Mouse (Mus musculus) embryonic facial prominence, embryonic 13.5 days (tissue): ENCODE results near the gene Akap13. TPM values are rescaled to one million over a fixed set of nuclear protein-coding genes. Genes with fewer than 3 reads are reported as not detected.
"Not testable (repeated sequence)": the region's sequence is repeated elsewhere in the genome, so short reads cannot be mapped to it uniquely, and the experiment has no call there.

Experiments
- ATAC-seq: fragments of 200-750 bp; cut with Nextera tagmentation; 2 replicates; pipeline ENCODE4 v1.8.0; 2017; ENCODE audit warnings: low read depth; ENCODE audit not compliant: insufficient number of reproducible peaks, insufficient read depth, low FRiP score, low TSS enrichment
- H3K27ac ChIP-seq: fragments of 300-500 bp; sonication (generic); 2 replicates; pipeline ENCODE4 v1.5.1; 2015; ENCODE audit warnings: moderate library complexity, mild to moderate bottlenecking, inconsistent platforms
- H3K27me3 ChIP-seq: fragments of 300-500 bp; sonication (generic); 2 replicates; pipeline ENCODE4 v1.6.1; 2015; ENCODE audit warnings: mild to moderate bottlenecking, inconsistent platforms
- H3K36me3 ChIP-seq: fragments of 300-500 bp; sonication (generic); 2 replicates; pipeline ENCODE4 v1.6.1; 2015; ENCODE audit warnings: mild to moderate bottlenecking, inconsistent platforms
- H3K4me1 ChIP-seq: fragments of 300-500 bp; sonication (generic); 2 replicates; pipeline ENCODE4 v1.6.1; 2015; ENCODE audit warnings: inconsistent platforms
- H3K4me2 ChIP-seq: fragments of 300-500 bp; sonication (generic); 2 replicates; pipeline ENCODE4 v1.6.1; 2015; ENCODE audit warnings: moderate library complexity, mild to moderate bottlenecking, inconsistent platforms
- H3K4me3 ChIP-seq: fragments of 300-500 bp; sonication (generic); 2 replicates; pipeline ENCODE4 v1.5.1; 2015; ENCODE audit warnings: mild to moderate bottlenecking, inconsistent platforms
- H3K9ac ChIP-seq: fragments of 300-500 bp; sonication (generic); 2 replicates; pipeline ENCODE4 v1.6.1; 2015; ENCODE audit warnings: mild to moderate bottlenecking, inconsistent platforms
- H3K9me3 ChIP-seq: fragments of 300-500 bp; sonication (generic); 2 replicates; pipeline ENCODE4 v1.6.1; 2016; ENCODE audit warnings: inconsistent platforms
- WGBS: fragments of 180-500 bp; shearing (Covaris S2); methylation state at CpG from one replicate; pipeline ENCODE4 v1.1.7; 2015; ENCODE audit warnings: mixed read lengths; 5-methylcytosine and 5-hydroxymethylcytosine counted together
- polyA plus RNA-seq: library from polyadenylated mRNA; unstranded; fragments of >200 nt; fragmentation: Nextera tagmentation; extraction: Ambion mirVana; gene quantifications from 2 replicates; pipeline ENCODE4 v1.2.1, GENCODE M21; 2015

Akap13 gene
- polyA plus RNA-seq, 1 experiment from 2014 or later, result 49.8 TPM

DNA sequence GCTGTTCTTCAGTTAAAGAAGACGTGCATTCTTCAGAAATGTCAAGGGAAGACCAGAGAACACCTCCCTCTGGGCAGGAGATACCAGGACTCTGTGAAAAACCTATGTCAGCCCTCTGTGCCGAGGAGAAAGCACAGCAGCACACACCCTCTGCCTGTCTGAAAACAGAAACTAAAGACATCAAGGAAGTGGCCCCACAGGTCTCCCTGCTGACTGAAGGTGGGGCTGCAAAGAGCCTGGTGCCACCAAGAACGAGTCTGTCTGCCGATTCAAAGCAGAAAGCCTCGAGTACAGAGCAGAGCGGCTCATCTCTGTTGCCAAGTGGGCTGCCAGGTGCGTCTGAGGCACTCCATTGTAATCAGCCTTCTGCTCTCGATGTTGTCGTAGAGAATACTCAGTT, 155.1 kb downstream of the Akap13 start:
- 85% methylated on average over 9 of the region's 9 CpGs for WGBS
- H3K27me3 ChIP-seq, result no peaks in the 10 kb centered on the region
- no peaks in the 10 kb centered on the region for H3K9me3 ChIP-seq
- H3K4me1 ChIP-seq, result peaks cover 15% of the 10 kb centered on the region; the same call in 1 of the 2 replicates
- no peak overlapping the region for H3K27ac ChIP-seq
- peaks cover 36% of the 10 kb centered on the region for H3K36me3 ChIP-seq
- no peak overlapping the region for H3K9ac ChIP-seq
- no peak overlapping the region for H3K4me2 ChIP-seq
- no peak for ATAC-seq
- no peak overlapping the region for H3K4me3 ChIP-seq

DNA sequence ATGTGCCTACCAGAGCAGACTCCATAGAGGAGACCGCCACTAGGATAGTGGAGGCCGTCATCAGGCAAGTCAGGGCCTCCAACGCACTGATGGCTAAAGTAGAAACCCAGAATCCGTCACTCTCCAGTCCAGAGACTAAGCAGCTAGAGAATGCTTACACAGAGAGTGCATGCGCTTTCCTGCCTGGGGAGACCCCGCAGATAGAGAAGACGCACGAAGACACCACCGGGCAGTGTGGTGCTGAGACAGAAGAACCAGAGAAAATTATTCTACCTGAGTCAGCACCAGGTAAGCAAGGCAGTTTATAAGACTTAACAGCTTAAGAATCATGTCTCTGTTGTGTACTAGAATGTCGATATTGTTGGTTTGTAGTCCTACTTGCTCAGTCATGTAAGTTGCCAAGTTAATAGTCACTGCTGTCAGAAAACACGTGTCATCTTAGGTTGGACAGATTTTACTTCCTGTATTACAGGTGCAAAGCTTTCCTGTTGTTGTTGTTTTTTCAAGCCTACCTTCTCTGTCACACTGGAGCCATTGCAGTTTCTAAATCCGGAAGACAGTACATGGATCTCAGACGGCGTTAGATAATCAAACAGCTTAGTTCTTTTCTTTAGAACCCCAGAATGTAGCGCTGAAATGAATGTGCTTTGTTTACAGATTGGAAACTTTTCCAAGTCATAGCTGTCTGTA, 156.1 kb downstream of the Akap13 start:
- WGBS, result 88% methylated on average over 15 of the region's 15 CpGs
- peaks cover 38% of the 10 kb centered on the region for H3K36me3 ChIP-seq
- H3K9me3 ChIP-seq, result no peaks in the 10 kb centered on the region
- ATAC-seq, result no peak
- H3K27ac ChIP-seq, result no peak overlapping the region
- H3K4me2 ChIP-seq, result no peak overlapping the region
- no peaks in the 10 kb centered on the region for H3K27me3 ChIP-seq
- no peak overlapping the region for H3K4me3 ChIP-seq
- H3K4me1 ChIP-seq, result peaks cover 15% of the 10 kb centered on the region; the same call in 1 of the 2 replicates
- H3K9ac ChIP-seq, result no peak overlapping the region

DNA sequence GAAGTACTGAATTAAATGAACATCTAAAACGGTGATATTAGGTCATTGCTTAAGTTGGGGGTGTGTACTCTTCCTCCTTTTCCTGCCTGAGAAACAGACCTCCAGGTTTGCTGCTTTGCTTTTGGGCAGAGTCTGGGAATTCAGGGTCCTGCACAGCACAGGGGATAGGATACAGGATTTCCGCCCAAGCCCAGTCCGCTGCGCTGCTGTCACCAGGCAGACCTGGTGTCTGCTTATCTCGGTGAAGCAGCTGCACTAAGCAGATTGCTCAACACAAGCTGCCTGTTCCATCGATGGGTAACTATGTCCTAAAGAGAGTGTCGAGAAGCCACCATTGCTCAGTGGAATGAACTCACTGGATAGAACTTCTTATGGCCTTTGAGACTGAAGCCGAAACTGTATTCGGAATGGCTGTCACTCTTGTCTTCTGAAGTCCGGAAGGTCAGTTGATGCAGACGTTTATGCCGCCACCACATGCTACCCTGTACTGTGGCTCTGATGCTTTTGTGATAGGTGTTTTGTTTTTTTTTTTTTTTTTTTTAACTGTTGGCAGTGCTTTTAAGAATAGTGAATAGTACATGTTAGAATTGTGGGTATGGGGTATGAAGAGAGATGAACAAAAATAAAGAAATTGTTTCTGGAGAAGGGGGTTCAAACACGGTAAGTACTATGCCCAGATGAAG, 156.8 kb downstream of the Akap13 start:
- no peak overlapping the region for H3K27ac ChIP-seq
- WGBS, result 83% methylated on average over 13 of the region's 13 CpGs
- H3K36me3 ChIP-seq, result peaks cover 42% of the 10 kb centered on the region
- ATAC-seq, result no peak
- H3K4me1 ChIP-seq, result peaks cover 15% of the 10 kb centered on the region; the same call in 1 of the 2 replicates
- H3K4me3 ChIP-seq, result no peak overlapping the region
- H3K9me3 ChIP-seq, result no peaks in the 10 kb centered on the region
- no peak overlapping the region for H3K9ac ChIP-seq
- H3K27me3 ChIP-seq, result no peaks in the 10 kb centered on the region
- H3K4me2 ChIP-seq, result no peak overlapping the region

DNA sequence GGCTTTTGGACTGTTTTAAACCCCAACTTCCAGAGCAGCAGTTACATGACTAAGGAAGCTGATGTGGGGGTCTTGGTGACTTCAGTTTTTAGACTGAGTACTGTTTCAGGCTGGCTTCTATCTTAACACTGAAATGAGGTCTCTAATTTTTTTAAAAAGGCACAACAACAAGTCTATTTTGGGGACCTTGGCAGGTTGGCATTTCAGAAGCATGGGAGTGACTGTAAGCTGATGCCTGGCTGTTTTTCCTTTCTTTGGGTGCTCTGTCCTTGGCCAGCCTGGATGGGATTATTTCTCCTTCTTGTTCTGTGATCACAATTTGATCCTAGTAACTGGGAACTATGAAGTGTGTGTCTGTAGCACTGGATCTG, 157.3 kb downstream of the Akap13 start:
- Histone ChIP-seq H3K27ac (no peak overlapping the region), H3K9me3 (no peaks in the 10 kb centered on the region), H3K4me2 (no peak overlapping the region; the same call in 1 of the 2 replicates), H3K27me3 (no peaks in the 10 kb centered on the region), H3K4me1 (peaks cover 15% of the 10 kb centered on the region; the same call in 1 of the 2 replicates), H3K36me3 (peaks cover 42% of the 10 kb centered on the region), H3K4me3 (no peak overlapping the region), H3K9ac (no peak overlapping the region)
- no peak for ATAC-seq

DNA sequence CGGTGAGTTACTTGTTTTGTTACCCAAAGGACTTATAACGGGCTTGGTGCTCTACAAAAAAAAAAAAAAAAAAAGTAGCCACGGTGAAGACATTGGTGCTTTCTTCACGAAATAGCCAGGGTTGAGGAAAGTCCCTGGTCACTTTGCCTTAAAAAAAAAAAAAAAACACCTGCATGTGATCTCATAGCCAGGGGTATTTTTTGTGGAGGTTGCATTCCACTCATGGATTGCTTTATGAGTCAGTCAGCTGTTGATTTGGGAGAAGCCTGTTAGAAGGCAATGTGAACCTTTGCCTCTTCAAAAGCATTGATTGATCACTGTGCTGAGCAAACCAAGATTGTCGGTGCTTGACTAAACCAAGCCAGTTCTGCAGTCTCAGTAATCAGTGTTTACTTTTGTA, 157.9 kb downstream of the Akap13 start:
- WGBS, result 71% methylated on average over 5 of the region's 5 CpGs
- no peak overlapping the region for H3K9ac ChIP-seq

DNA sequence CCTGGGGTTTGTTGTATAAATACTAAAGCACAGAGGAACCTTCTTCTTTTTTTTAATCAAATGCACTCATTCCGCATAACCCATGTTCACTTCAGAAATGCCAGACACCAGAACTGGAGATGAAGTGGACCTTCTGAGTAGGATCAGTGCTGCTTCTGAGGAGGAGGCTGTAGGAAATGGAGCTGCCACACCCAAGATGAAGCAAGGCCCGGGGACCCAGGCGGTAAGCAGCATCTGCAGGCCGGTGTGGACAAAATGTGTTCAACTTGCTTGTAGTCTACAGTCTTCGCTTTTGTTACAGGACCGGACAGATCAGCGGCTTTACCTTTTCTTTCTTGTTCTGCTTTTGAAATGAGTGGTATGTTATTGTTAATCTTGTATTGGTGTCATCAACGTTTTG, 159.5 kb downstream of the Akap13 start:
- Histone ChIP-seq H3K27ac (no peak overlapping the region), H3K9me3 (no peaks in the 10 kb centered on the region), H3K4me1 (peaks cover 4% of the 10 kb centered on the region; the same call in 1 of the 2 replicates), H3K36me3 (peaks cover 30% of the 10 kb centered on the region), H3K27me3 (no peaks in the 10 kb centered on the region), H3K4me2 (no peak overlapping the region), H3K4me3 (no peak overlapping the region), H3K9ac (no peak overlapping the region)
- no peak for ATAC-seq
- WGBS, result 93% methylated on average over 8 of the region's 8 CpGs

More for the DNA sequence above, 157.9 kb downstream of the Akap13 start:
- H3K27ac ChIP-seq, result no peak overlapping the region
- peaks cover 42% of the 10 kb centered on the region for H3K36me3 ChIP-seq
- H3K4me2 ChIP-seq, result no peak overlapping the region
- no peaks in the 10 kb centered on the region for H3K27me3 ChIP-seq
- H3K9me3 ChIP-seq, result no peaks in the 10 kb centered on the region
- no peak overlapping the region for H3K4me3 ChIP-seq
- peaks cover 15% of the 10 kb centered on the region; the same call in 1 of the 2 replicates for H3K4me1 ChIP-seq
- no peak for ATAC-seq

DNA sequence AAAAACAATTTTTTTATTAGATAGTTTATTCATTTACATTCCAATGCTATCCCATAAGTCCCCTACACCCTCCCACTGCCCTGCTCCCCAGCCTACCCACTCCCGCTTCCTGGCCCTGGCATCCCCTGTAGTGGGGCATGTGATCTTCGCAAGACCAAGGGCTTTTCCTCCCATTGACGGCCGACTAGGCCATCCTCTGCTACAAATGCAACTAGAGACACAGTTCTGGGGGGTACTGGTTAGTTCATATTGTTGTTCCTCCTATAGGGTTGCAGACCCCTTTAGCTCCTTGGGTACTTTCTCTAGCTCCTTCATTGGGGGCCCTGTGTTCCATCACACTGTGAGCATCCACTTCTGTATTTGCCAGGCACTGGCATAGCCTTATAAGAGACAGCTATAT, 161.9 kb downstream of the Akap13 start:
- not testable (repeated sequence) for H3K4me3 ChIP-seq, H3K36me3 ChIP-seq, H3K4me2 ChIP-seq, H3K4me1 ChIP-seq, H3K27me3 ChIP-seq, H3K27ac ChIP-seq, H3K9me3 ChIP-seq, H3K9ac ChIP-seq, ATAC-seq
- WGBS, result 95% methylated on average over 4 of the region's 4 CpGs

DNA sequence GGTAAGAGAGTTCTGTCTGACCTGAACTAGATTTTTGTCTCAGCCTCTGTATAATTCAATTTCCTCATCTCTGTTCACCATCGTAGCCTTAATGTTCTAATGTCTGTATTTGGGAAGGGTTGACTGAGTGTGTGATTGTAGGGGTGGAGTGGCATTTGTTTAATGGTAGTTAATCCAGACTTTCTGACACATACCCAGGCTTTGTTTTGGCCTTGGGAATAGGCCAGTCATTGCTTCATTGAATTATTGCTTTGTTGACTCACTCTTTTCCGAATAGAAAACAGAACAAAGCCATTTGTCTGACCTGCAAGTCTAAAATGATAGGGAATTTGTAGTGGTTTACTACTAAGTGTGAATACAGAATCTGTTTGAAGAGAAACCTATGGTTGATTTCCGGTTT, 163.4 kb downstream of the Akap13 start:
- WGBS, result 82% methylated on average over 3 of the region's 3 CpGs
- no peak overlapping the region for H3K9ac ChIP-seq
- H3K27ac ChIP-seq, result no peak overlapping the region
- H3K36me3 ChIP-seq, result peaks cover 6% of the 10 kb centered on the region; the same call in 1 of the 2 replicates
- no peaks in the 10 kb centered on the region for H3K27me3 ChIP-seq
- no peak for ATAC-seq
- H3K4me1 ChIP-seq, result no peaks in the 10 kb centered on the region
- no peak overlapping the region for H3K4me2 ChIP-seq
- no peak overlapping the region for H3K4me3 ChIP-seq
- H3K9me3 ChIP-seq, result no peaks in the 10 kb centered on the region

DNA sequence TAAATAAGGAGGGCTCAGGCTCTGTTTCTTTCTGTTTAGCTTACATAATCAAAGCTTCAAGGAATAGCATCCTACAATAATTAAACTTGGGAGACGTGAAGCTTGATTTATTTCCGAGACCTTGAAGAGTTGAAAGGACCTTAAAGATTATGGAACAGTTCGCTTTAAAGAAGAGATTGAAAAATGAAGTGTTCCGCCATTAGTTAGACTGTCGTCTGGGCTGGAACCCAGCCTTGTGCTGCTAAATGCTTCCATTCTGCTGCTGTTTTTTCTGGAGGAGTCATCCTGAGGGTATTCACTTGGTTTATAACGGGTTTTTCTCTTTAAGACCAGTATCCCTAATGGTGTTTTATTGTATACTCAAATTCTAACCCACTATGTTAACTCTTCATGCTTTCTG, 164.5 kb downstream of the Akap13 start:
- no peak for ATAC-seq
- no peak overlapping the region for H3K27ac ChIP-seq
- peaks cover 6% of the 10 kb centered on the region; the same call in 1 of the 2 replicates for H3K36me3 ChIP-seq
- H3K9ac ChIP-seq, result no peak overlapping the region
- no peaks in the 10 kb centered on the region for H3K4me1 ChIP-seq
- H3K4me3 ChIP-seq, result no peak overlapping the region
- WGBS, result 77% methylated on average over 6 of the region's 6 CpGs
- H3K4me2 ChIP-seq, result no peak overlapping the region
- H3K27me3 ChIP-seq, result no peaks in the 10 kb centered on the region
- H3K9me3 ChIP-seq, result no peaks in the 10 kb centered on the region

DNA sequence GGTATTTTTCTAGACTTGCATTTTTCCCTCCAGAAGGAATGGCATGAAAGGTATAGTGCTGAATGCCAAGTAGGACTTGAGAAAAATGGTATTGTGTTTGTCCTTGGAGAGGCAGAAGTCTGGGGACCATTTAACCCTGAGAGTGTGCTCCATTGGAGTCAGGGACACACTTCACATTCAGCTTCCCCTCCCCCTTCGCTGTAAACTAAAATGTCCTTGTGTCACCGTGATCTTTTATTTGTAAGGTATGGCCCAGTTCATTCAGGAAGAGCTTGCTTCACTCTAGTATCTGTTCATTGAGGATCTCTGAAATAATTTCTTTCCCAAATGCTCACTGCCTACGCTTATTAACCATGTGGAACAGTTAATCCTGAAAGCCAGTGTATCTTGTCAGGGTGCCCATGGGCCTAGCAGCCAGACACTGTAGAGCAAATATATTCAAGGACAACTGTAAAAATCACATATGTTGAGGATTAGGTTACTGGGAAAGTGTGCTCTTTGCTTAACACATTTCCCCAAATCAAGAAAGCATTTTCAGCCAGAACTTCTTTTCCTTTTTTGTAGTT, 165.1 kb downstream of the Akap13 start:
- Histone ChIP-seq H3K27ac (no peak overlapping the region), H3K27me3 (no peaks in the 10 kb centered on the region), H3K4me3 (no peak overlapping the region), H3K9ac (no peak overlapping the region), H3K9me3 (no peaks in the 10 kb centered on the region), H3K36me3 (peaks cover 6% of the 10 kb centered on the region; the same call in 1 of the 2 replicates), H3K4me2 (no peak overlapping the region), H3K4me1 (no peaks in the 10 kb centered on the region)
- no peak for ATAC-seq
- 88% methylated on average over 3 of the region's 3 CpGs for WGBS

DNA sequence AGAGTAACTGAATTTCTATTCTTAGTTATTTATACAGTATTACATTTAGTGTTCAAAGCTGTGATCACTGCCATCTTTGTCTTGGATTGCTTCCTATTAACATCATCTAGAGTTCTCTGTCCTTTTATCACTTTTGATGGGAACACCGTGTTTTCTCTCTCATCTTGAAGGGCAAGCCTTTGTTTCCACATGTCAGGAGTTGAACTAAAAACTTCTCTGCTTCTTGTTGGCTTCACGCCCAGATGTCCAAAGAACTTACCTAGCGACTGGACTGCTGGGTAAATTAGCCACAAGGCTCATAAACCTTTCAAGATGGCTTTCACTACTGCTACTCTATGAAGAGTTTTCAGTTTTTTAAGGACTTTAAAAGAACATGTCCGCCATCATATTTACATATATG, 165.6 kb downstream of the Akap13 start:
- H3K4me3 ChIP-seq, result no peak overlapping the region
- no peak for ATAC-seq
- H3K27me3 ChIP-seq, result no peaks in the 10 kb centered on the region
- 85% methylated on average over 4 of the region's 4 CpGs for WGBS
- no peak overlapping the region for H3K27ac ChIP-seq
- no peak overlapping the region for H3K9ac ChIP-seq
- H3K4me1 ChIP-seq, result no peaks in the 10 kb centered on the region
- no peak overlapping the region for H3K4me2 ChIP-seq
- peaks cover 6% of the 10 kb centered on the region; the same call in 1 of the 2 replicates for H3K36me3 ChIP-seq
- no peaks in the 10 kb centered on the region for H3K9me3 ChIP-seq

DNA sequence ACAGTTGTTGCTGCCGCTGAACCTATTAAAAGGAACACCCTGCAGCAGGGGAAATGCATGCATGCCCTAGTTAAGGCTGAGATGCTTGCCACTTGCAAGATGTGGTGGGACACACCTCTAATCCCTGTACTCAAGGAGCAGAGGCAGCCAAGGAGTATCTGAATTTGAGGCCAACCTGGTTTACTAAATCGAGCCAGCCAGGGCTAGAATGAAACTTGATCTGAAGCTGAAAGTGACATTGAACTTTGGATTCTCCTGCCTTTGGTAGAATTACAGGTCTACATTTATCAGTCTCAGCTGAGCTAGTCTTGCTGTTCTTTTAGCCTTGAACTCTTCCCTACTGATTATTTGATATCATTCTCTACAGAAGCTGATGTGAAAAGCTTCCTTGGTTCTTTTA, 172.5 kb downstream of the Akap13 start:
- Histone ChIP-seq H3K27ac (no peak overlapping the region), H3K4me1 (peaks cover 3% of the 10 kb centered on the region; the same call in 1 of the 2 replicates), H3K9me3 (no peaks in the 10 kb centered on the region), H3K4me2 (no peak overlapping the region), H3K9ac (no peak overlapping the region), H3K36me3 (no peaks in the 10 kb centered on the region), H3K4me3 (no peak overlapping the region), H3K27me3 (no peaks in the 10 kb centered on the region)
- 40% methylated on average over 2 of the region's 2 CpGs for WGBS
- no peak for ATAC-seq
